Mouse (Mus musculus): ENCODE results near the gene Ppat.

DNA sequence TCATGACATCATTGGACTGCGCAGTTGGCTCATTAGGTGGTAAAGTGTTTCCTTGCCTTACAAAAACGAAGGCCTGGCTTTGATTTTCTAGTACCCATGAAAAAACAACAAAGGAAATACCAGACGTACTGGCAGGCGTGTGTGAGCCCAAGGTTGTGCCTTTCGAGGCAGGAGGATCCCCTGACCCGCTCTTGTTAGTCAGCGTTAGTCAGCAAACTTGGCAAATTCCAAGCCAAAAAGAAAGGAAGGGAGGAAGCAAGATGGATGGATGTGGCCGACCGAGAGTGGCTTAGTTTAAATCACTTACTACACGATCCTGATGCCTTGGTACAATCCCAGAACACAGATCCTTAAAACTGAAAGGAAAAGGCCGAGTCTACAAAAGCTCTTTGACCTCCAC, 11.2 kb upstream of the Ppat start:
- no peak for TF ChIP-seq CTCF (IDR thresholded peaks at IDR 0.05; ENCODE audit: insufficient read depth, low read length)
- no peak for TF ChIP-seq POLR2A (IDR thresholded peaks at IDR 0.05; ENCODE audit: borderline replicate concordance, extremely low read depth, low read depth, low read length)
